Mouse (Mus musculus): ENCODE results near the gene Ssx2ip. TPM values are rescaled to one million over a fixed set of nuclear protein-coding genes. Genes with fewer than 3 reads are reported as not detected.

Gene Ssx2ip
- total and polyA plus RNA-seq, 3 experiments = 3.1 to 14.1 (median 12.5) TPM

GRCm38 (mm10) chr3:146442484-146442883 lies 38.0 kb downstream of the Ssx2ip start:
- no peaks in the 10 kb centered on the region for H3K36me3 ChIP-seq (ENCODE audit: control insufficient read depth, insufficient read depth, low read length)
- TF ChIP-seq EP300 (IDR thresholded peaks at IDR 0.05; ENCODE audit: insufficient read depth, low read depth, low read length) (no peak), POLR2A (IDR thresholded peaks at IDR 0.05; ENCODE audit: insufficient read depth, low read depth, low read length) (no peak), CTCF (IDR thresholded peaks at IDR 0.05) (no peak)
- H3K4me3 ChIP-seq = no peak overlapping the region
- H3K27me3 ChIP-seq (ENCODE audit: control insufficient read depth, insufficient read depth, low read length) = no peaks in the 10 kb centered on the region
- no peak overlapping the region for H3K9ac ChIP-seq (ENCODE audit: low read depth, low read length)
- 90% methylated on average over 7 of the region's 7 CpGs for WGBS
- intact Hi-C loops (cut with DNase I) = no loop called here
- no peak overlapping the region for H3K27ac ChIP-seq
- no peak for DNase-seq
- no peaks in the 10 kb centered on the region for H3K79me2 ChIP-seq (replicated peaks; ENCODE audit: control insufficient read depth, insufficient read depth, low read length)
- no peaks in the 10 kb centered on the region for H3K4me1 ChIP-seq (ENCODE audit: control insufficient read depth, insufficient read depth, low read length)

- no peak for DNase-seq
- Histone ChIP-seq H3K4me1 (ENCODE audit: control insufficient read depth, insufficient read depth, low read length) (no peaks in the 10 kb centered on the region), H3K36me3 (ENCODE audit: control insufficient read depth, insufficient read depth, low read length) (no peaks in the 10 kb centered on the region), H3K79me2 (replicated peaks; ENCODE audit: control insufficient read depth, insufficient read depth, low read length) (no peaks in the 10 kb centered on the region), H3K4me3 (no peak overlapping the region), H3K27me3 (ENCODE audit: control insufficient read depth, insufficient read depth, low read length) (no peaks in the 10 kb centered on the region), H3K27ac (no peak overlapping the region), H3K9ac (ENCODE audit: low read depth, low read length) (no peak overlapping the region)
- TF ChIP-seq CTCF (IDR thresholded peaks at IDR 0.05) (no peak), POLR2A (IDR thresholded peaks at IDR 0.05; ENCODE audit: insufficient read depth, low read depth, low read length) (no peak), EP300 (IDR thresholded peaks at IDR 0.05; ENCODE audit: insufficient read depth, low read depth, low read length) (no peak)
- WGBS = 95% methylated on average over 8 of the region's 8 CpGs
- intact Hi-C loops (cut with DNase I) = no loop called here
Observed at GRCm38 (mm10) chr3:146442936-146443335, 38.5 kb downstream of the Ssx2ip start.

GRCm38 (mm10) chr3:146443380-146443779 lies 38.9 kb downstream of the Ssx2ip start:
- 94% methylated on average over 7 of the region's 7 CpGs for WGBS
- Histone ChIP-seq H3K36me3 (ENCODE audit: control insufficient read depth, insufficient read depth, low read length) (no peaks in the 10 kb centered on the region), H3K4me1 (ENCODE audit: control insufficient read depth, insufficient read depth, low read length) (no peaks in the 10 kb centered on the region), H3K9ac (ENCODE audit: low read depth, low read length) (no peak overlapping the region), H3K79me2 (replicated peaks; ENCODE audit: control insufficient read depth, insufficient read depth, low read length) (no peaks in the 10 kb centered on the region), H3K4me3 (no peak overlapping the region), H3K27ac (no peak overlapping the region), H3K27me3 (ENCODE audit: control insufficient read depth, insufficient read depth, low read length) (no peaks in the 10 kb centered on the region)
- TF ChIP-seq POLR2A (IDR thresholded peaks at IDR 0.05; ENCODE audit: insufficient read depth, low read depth, low read length) (no peak), EP300 (IDR thresholded peaks at IDR 0.05; ENCODE audit: insufficient read depth, low read depth, low read length) (no peak), CTCF (IDR thresholded peaks at IDR 0.05) (no peak)
- no peak for DNase-seq
- intact Hi-C loops (cut with DNase I) = no loop called here

DNA sequence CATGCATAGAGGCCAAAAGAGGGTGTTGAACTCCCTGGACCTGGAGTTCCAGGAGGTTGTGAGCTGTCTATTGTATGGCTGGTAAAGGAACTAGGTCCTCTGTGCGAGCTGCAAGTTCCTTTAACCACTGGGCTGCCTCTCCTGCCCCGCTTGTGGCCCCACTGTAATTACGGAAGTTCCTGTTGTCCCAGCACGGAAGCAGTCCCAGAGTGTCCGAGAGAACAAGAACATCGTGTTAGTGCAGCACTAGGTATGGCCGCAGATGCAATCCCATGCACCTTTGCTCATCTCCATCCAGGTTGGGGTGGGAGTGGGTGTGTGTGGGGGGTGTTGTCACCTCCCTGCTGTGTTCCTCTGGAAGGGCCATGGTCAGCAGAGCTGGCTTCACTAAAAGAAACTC lies 40.4 kb downstream of the Ssx2ip start:
- Histone ChIP-seq H3K9ac (ENCODE audit: low read depth, low read length) (no peak overlapping the region), H3K4me3 (no peak overlapping the region), H3K79me2 (replicated peaks; ENCODE audit: control insufficient read depth, insufficient read depth, low read length) (no peaks in the 10 kb centered on the region), H3K27me3 (ENCODE audit: control insufficient read depth, insufficient read depth, low read length) (no peaks in the 10 kb centered on the region), H3K27ac (no peak overlapping the region), H3K36me3 (ENCODE audit: control insufficient read depth, insufficient read depth, low read length) (no peaks in the 10 kb centered on the region), H3K4me1 (ENCODE audit: control insufficient read depth, insufficient read depth, low read length) (no peaks in the 10 kb centered on the region)
- 86% methylated on average over 7 of the region's 7 CpGs for WGBS
- intact Hi-C loops (cut with DNase I) = no loop called here
- TF ChIP-seq CTCF (IDR thresholded peaks at IDR 0.05) = no peak
- TF ChIP-seq EP300 (IDR thresholded peaks at IDR 0.05; ENCODE audit: insufficient read depth, low read depth, low read length) = no peak
- no peak for TF ChIP-seq POLR2A (IDR thresholded peaks at IDR 0.05; ENCODE audit: insufficient read depth, low read depth, low read length)
- DNase-seq = peak in 1 of 2 experiments; percentile 17

GRCm38 (mm10) chr3:146447156-146447555 lies 42.7 kb downstream of the Ssx2ip start:
- no peaks in the 10 kb centered on the region for H3K27me3 ChIP-seq (ENCODE audit: control insufficient read depth, insufficient read depth, low read length)
- TF ChIP-seq EP300 (IDR thresholded peaks at IDR 0.05; ENCODE audit: insufficient read depth, low read depth, low read length) (no peak), CTCF (IDR thresholded peaks at IDR 0.05) (no peak), POLR2A (IDR thresholded peaks at IDR 0.05; ENCODE audit: insufficient read depth, low read depth, low read length) (no peak)
- no peak for DNase-seq
- H3K27ac ChIP-seq = no peak overlapping the region
- intact Hi-C loops (cut with DNase I) = no loop called here
- no peaks in the 10 kb centered on the region for H3K36me3 ChIP-seq (ENCODE audit: control insufficient read depth, insufficient read depth, low read length)
- no peaks in the 10 kb centered on the region for H3K79me2 ChIP-seq (replicated peaks; ENCODE audit: control insufficient read depth, insufficient read depth, low read length)
- WGBS = 91% methylated on average over 5 of the region's 5 CpGs
- H3K4me3 ChIP-seq = no peak overlapping the region
- H3K4me1 ChIP-seq (ENCODE audit: control insufficient read depth, insufficient read depth, low read length) = peaks cover 2% of the 10 kb centered on the region; the same call in 1 of the 2 replicates
- no peak overlapping the region for H3K9ac ChIP-seq (ENCODE audit: low read depth, low read length)

DNA sequence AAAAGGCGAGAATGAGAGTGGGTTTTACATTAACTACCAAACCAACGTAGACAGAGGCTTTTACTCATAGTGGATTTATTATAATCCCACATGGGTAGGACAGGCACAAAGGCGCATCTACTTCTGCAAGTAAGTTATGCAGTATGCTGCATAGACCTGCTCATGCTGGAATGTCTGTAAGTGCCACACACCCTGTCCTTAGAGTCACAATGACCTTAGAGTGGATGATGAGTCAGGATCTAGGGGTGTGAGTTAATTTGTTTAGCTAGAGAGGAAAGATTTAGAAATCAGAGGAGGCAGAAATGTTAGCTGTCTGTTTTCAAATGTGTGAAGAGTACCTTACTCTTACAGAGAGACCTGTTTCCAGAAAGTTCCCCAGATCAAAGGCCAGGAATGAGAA lies 43.2 kb downstream of the Ssx2ip start:
- Histone ChIP-seq H3K4me1 (ENCODE audit: control insufficient read depth, insufficient read depth, low read length) (peaks cover 2% of the 10 kb centered on the region; the same call in 1 of the 2 replicates), H3K79me2 (replicated peaks; ENCODE audit: control insufficient read depth, insufficient read depth, low read length) (no peaks in the 10 kb centered on the region), H3K4me3 (no peak overlapping the region), H3K9ac (ENCODE audit: low read depth, low read length) (no peak overlapping the region), H3K36me3 (ENCODE audit: control insufficient read depth, insufficient read depth, low read length) (no peaks in the 10 kb centered on the region), H3K27me3 (ENCODE audit: control insufficient read depth, insufficient read depth, low read length) (no peaks in the 10 kb centered on the region), H3K27ac (no peak overlapping the region)
- 94% methylated on average over 3 of the region's 3 CpGs for WGBS
- TF ChIP-seq POLR2A (IDR thresholded peaks at IDR 0.05; ENCODE audit: insufficient read depth, low read depth, low read length) (no peak), EP300 (IDR thresholded peaks at IDR 0.05; ENCODE audit: insufficient read depth, low read depth, low read length) (no peak), CTCF (IDR thresholded peaks at IDR 0.05) (no peak)
- DNase-seq = no peak
- intact Hi-C loops (cut with DNase I) = no loop called here
